Mouse (Mus musculus): ENCODE measurements around the gene Eno3.

DNA sequence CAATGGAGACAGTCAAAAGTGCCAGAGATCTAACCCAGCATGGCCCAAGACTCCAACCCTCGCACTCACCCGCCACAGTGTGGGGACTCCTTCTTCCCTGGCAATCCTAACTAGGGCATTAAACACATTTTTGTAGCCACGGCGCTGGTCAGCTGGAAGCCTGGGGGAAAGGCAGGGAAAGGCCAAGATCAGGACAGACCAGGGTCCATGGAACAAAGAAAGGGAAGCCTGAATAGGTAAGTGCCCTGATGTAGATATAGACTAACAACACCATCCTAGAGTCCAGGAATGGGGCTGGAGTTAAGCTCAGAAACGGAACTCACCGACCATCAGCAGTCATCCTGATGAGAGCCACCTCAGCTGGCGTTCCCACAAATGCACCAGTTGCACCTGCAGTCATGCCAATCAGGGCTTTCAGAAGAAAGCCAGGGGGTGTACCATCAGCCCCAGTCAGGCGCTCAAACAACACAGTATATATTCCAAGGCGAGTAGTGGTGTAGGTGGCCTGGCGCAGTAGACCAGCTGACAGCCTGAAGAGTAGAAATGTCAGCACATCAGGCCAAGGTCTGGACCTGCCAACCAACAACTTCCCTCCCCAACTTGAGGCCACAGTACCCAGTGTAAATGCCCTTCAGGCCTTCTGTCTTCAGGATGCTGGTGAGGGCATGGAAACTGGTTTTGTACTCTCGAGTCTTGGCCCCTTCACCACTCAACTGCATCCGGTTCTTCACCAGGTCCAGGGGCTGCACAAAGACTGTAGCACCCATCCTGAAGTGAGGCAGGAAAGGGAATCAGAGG is 11.3 kb upstream of the Eno3 start:
- TF ChIP-seq CTCF (IDR thresholded peaks at IDR 0.05; ENCODE audit: low read depth) (no peak), EP300 (optimal IDR thresholded peaks at IDR 0.05) (no peak)
